Mouse (Mus musculus): ENCODE data around the gene Nanos1. TPM values are rescaled to one million over a fixed set of nuclear protein-coding genes. Genes with fewer than 3 reads are reported as not detected.

The Nanos1 gene
- polyA plus RNA-seq, 1 experiment: 22.9 TPM

- TF ChIP-seq CTCF (IDR thresholded peaks at IDR 0.05; ENCODE audit: borderline replicate concordance, extremely low read depth, insufficient read depth, insufficient read length) (no peak), POLR2A (IDR thresholded peaks at IDR 0.05; ENCODE audit: borderline replicate concordance, extremely low read depth, insufficient read depth, insufficient read length, poor library complexity, severe bottlenecking) (0 out of 2 replicates have a peak, but pooled peaks have one; percentile 5)
- peak; percentile 75 for DNase-seq (ENCODE audit: low read depth)
These were observed 658 bp downstream of the Nanos1 start for GRCm38 (mm10) chr19:60756192-60757098.

DNA sequence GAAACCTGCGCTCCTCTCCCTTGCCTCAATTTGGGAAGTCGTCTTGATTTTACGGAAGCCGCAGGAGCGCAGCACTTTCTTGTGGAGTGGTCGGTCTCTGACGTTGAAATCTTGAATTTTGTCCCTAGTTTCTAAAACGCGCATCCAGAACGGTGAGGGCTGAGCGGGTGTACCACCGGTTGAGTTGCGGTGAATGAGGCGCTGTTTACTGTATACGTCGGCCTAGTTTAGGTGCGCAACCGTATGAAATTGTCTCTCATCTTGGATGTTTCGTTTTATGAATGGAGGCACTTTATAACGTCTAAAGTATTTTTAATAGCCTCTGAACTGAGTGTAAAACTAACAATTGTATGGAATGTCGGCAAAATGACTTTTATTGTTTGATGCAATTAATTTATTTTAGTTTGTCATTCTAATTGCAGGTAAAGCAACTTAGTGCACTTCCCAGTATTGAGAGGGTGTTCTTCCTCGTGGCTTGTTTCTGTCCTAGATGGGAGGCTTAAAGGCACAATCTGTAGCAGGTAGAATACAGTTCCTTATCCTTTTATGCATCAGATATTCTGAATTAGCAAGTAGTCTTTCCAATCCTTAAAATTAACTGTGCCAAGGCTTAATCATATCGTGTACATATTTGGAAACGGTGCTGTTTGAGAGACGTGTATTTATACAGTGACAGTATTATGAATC, 1.5 kb downstream of the Nanos1 start:
- TF ChIP-seq CTCF (IDR thresholded peaks at IDR 0.05; ENCODE audit: borderline replicate concordance, extremely low read depth, insufficient read depth, insufficient read length) (no peak), POLR2A (IDR thresholded peaks at IDR 0.05; ENCODE audit: borderline replicate concordance, extremely low read depth, insufficient read depth, insufficient read length, poor library complexity, severe bottlenecking) (no peak)
- no peak for DNase-seq (ENCODE audit: low read depth)

- TF ChIP-seq POLR2A (IDR thresholded peaks at IDR 0.05; ENCODE audit: borderline replicate concordance, extremely low read depth, insufficient read depth, insufficient read length, poor library complexity, severe bottlenecking) (no peak), CTCF (IDR thresholded peaks at IDR 0.05; ENCODE audit: borderline replicate concordance, extremely low read depth, insufficient read depth, insufficient read length) (no peak)
- DNase-seq (ENCODE audit: low read depth): no peak
These were observed 3.4 kb downstream of the Nanos1 start for GRCm38 (mm10) chr19:60758896-60759835.

DNA sequence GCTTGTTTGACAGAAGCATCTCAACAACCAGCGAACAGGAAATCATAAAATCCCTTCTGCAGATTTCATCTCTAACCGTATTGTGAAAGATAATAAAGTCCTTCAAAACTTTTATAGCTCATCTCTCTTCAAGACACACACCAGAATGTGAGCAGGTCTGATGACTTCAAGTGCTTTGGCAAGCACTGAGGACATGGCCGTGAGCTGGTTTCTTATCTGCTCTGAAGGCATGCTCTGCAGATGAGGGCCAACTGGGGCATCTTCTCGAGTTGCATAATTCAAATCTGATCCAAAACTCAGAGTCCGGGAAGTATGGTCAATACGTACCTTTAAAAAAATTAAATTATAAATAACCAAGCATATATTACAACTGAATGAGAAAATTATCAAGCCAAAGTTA, 17.6 kb downstream of the Nanos1 start:
- no peak for DNase-seq (ENCODE audit: low read depth)
- TF ChIP-seq POLR2A (IDR thresholded peaks at IDR 0.05; ENCODE audit: borderline replicate concordance, extremely low read depth, insufficient read depth, insufficient read length, poor library complexity, severe bottlenecking): no peak
- TF ChIP-seq CTCF (IDR thresholded peaks at IDR 0.05; ENCODE audit: borderline replicate concordance, extremely low read depth, insufficient read depth, insufficient read length): no peak

DNA sequence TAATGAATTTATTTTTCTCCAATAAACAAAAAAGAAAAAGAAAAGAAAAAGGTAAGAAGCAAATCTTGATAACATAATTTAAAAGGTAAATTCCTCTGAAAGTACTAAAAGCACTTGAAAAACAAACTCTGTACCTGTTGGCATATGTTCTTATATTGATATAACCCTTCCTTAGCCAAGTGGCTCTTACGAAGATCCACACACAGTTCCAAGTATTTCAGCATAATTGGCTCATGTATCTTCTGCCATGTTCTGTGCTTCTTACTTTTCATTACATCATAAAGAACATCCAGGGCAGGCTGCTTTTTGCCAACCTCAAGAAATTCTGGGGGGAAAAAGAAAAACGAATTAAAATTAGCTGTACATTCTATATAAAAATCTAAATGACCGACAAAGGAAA, 26.2 kb downstream of the Nanos1 start:
- no peak for DNase-seq (ENCODE audit: low read depth)
- TF ChIP-seq POLR2A (IDR thresholded peaks at IDR 0.05; ENCODE audit: borderline replicate concordance, extremely low read depth, insufficient read depth, insufficient read length, poor library complexity, severe bottlenecking) (no peak), CTCF (IDR thresholded peaks at IDR 0.05; ENCODE audit: borderline replicate concordance, extremely low read depth, insufficient read depth, insufficient read length) (no peak)

- no peak for DNase-seq (ENCODE audit: low read depth)
- TF ChIP-seq CTCF (IDR thresholded peaks at IDR 0.05; ENCODE audit: borderline replicate concordance, extremely low read depth, insufficient read depth, insufficient read length) (no peak), POLR2A (IDR thresholded peaks at IDR 0.05; ENCODE audit: borderline replicate concordance, extremely low read depth, insufficient read depth, insufficient read length, poor library complexity, severe bottlenecking) (no peak)
These were observed 28.9 kb downstream of the Nanos1 start for GRCm38 (mm10) chr19:60784712-60785111.

GRCm38 (mm10) chr19:60787465-60788150, 31.8 kb downstream of the Nanos1 start:
- TF ChIP-seq POLR2A (IDR thresholded peaks at IDR 0.05; ENCODE audit: borderline replicate concordance, extremely low read depth, insufficient read depth, insufficient read length, poor library complexity, severe bottlenecking): no peak
- no peak for TF ChIP-seq CTCF (IDR thresholded peaks at IDR 0.05; ENCODE audit: borderline replicate concordance, extremely low read depth, insufficient read depth, insufficient read length)
- DNase-seq (ENCODE audit: low read depth): no peak

DNA sequence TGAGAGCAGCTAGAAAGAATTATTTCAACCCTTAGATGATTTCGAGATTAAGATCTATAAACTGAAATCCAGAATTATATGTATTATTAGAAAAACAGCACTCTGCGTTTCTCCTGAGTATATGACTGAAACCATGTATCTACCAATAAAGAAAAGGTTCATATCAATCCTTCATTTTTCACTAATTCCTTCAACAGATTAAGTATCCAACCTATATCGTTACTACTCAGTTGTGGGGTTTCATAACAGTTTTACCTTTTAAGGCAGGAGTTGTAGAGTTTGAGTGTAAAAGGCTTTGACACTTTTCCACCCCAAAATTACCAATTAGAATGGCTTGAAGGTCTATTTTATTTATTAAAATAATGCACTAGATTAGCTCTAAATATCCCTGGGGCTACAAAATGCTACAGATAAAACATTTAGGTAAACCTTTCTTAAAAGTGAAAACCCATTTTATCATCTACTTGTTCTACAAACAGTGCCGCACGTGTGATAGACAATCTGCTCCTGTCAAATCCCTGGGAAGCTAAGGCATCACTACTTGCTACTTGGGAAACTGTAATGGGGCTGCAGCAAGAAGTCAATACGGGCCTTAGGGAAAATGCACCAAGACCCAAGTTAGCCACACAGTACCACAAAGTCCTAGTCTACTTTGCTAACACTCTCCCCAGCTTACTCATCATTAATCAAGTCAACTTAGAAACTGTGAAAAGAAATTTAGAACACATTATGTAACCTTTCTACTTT, 32.6 kb downstream of the Nanos1 start:
- TF ChIP-seq CTCF (IDR thresholded peaks at IDR 0.05; ENCODE audit: borderline replicate concordance, extremely low read depth, insufficient read depth, insufficient read length) (no peak), POLR2A (IDR thresholded peaks at IDR 0.05; ENCODE audit: borderline replicate concordance, extremely low read depth, insufficient read depth, insufficient read length, poor library complexity, severe bottlenecking) (no peak)
- peak; percentile 2 for DNase-seq (ENCODE audit: low read depth)

- no peak for TF ChIP-seq POLR2A (IDR thresholded peaks at IDR 0.05; ENCODE audit: borderline replicate concordance, extremely low read depth, insufficient read depth, insufficient read length, poor library complexity, severe bottlenecking)
- TF ChIP-seq CTCF (IDR thresholded peaks at IDR 0.05; ENCODE audit: borderline replicate concordance, extremely low read depth, insufficient read depth, insufficient read length): no peak
- no peak for DNase-seq (ENCODE audit: low read depth)
These were observed 33.7 kb downstream of the Nanos1 start for GRCm38 (mm10) chr19:60789452-60789851.

All from brain, embryonic 14.5 days (tissue).